Mouse (Mus musculus): Measurements from ENCODE around the gene Phldb3.

Phldb3 gene

DNA sequence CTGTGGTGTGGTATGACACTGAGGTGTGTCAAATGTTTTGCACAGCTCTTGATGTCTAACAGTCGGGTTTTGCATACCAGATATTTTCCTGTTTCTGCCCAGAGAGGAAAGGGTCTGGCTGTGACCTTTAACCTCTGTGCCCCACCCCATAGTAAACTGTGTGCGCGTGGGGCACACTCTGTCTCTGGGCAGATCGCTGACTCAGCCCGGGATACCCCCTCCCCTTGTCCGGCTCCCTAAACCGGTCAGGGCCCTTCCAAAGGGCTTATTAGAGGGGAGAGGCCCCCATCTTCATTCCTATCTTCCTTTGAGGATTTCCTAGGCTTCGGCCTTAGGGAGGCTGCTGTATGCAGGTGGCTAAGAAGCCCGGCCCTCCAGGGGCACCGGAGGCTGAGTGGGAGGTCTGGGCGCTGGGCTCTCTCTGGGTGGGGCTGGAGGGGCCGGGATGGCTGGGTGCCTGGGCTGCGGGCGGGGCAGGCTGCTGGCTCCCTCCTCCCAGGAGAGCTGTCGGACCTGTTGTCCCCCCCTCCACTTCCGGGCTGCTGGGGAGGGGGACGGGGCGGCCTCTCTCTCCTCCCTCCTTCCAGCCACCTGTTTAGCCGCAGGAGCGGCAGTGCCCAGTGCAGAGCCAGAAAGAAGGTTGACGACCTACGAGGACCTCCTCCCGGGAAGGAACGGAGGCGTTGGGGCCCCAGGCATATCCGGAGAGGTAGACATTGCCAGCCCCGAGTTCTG is at the start of gene Phldb3:
Gene Phldb3 (plus strand): TSS at position 620 of the 735 bp plus-strand sequence.
- in situ Hi-C loops (cut with MboI; ENCODE audit: low sequenced_read_pairs), result no loop called here

- in situ Hi-C loops (cut with MboI; ENCODE audit: low sequenced_read_pairs), result no loop called here
These were observed 49.1 kb upstream of the Phldb3 start for GRCm38 (mm10) chr7:24561450-24561849.

GRCm38 (mm10) chr7:24563191-24563836 is 47.2 kb upstream of the Phldb3 start:
- in situ Hi-C loops (cut with MboI; ENCODE audit: low sequenced_read_pairs), result no loop called here

DNA sequence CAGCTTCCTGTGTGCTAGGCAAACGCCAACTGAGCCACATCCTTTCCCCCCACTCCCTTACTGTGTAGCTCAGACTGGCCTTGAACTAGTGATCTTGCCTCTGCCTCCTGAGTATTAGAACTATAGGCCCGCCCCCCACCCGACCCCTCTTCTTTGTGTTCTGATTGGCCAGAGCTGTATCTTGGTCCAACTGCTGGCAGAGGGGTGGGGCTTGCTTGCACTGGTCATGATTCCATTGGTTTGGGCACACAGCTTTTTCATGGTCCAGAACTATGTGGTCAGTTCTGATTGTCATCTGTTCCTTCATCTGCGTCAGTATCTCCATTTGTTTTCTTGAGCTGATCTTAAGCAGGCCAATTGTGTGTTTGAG is 46.7 kb upstream of the Phldb3 start:
- in situ Hi-C loops (cut with MboI; ENCODE audit: low sequenced_read_pairs), result no loop called here

- in situ Hi-C loops (cut with MboI; ENCODE audit: low sequenced_read_pairs), result no loop called here
These were observed 45.8 kb upstream of the Phldb3 start for GRCm38 (mm10) chr7:24564607-24565265.

GRCm38 (mm10) chr7:24565627-24566026 is 44.9 kb upstream of the Phldb3 start:
- in situ Hi-C loops (cut with MboI; ENCODE audit: low sequenced_read_pairs), result no loop called here

GRCm38 (mm10) chr7:24566206-24566605 is 44.4 kb upstream of the Phldb3 start:
- in situ Hi-C loops (cut with MboI; ENCODE audit: low sequenced_read_pairs), result no loop called here

- in situ Hi-C loops (cut with MboI; ENCODE audit: low sequenced_read_pairs), result no loop called here
These were observed 42.1 kb upstream of the Phldb3 start for GRCm38 (mm10) chr7:24568512-24568911.

DNA sequence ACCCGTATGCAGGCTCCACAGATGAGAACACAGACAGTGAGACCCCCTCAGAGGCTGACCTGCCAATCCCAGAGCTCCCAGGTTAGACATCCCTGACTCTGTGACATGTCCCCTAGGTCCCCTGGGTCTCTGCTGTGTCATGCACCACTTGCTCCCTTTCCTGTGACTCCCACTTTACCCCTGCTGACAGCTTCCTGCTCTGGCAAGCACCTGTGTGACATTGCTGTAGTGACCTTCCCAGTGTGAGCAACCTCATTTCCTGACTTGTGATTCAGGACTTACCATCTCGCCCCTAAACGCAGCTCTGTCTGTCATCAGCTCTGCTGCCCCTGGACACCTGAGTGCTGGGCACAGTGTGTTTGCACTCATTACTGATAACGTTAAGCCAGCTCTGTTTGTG is 39.5 kb upstream of the Phldb3 start:
- in situ Hi-C loops (cut with MboI; ENCODE audit: low sequenced_read_pairs), result no loop called here

- in situ Hi-C loops (cut with MboI; ENCODE audit: low sequenced_read_pairs), result no loop called here
These were observed 38.1 kb upstream of the Phldb3 start for GRCm38 (mm10) chr7:24572455-24572854.

- in situ Hi-C loops (cut with MboI; ENCODE audit: low sequenced_read_pairs), result no loop called here
These were observed 36.3 kb upstream of the Phldb3 start for GRCm38 (mm10) chr7:24574224-24574796.

- in situ Hi-C loops (cut with MboI; ENCODE audit: low sequenced_read_pairs), result no loop called here
These were observed 32.8 kb upstream of the Phldb3 start for GRCm38 (mm10) chr7:24577811-24578210.

DNA sequence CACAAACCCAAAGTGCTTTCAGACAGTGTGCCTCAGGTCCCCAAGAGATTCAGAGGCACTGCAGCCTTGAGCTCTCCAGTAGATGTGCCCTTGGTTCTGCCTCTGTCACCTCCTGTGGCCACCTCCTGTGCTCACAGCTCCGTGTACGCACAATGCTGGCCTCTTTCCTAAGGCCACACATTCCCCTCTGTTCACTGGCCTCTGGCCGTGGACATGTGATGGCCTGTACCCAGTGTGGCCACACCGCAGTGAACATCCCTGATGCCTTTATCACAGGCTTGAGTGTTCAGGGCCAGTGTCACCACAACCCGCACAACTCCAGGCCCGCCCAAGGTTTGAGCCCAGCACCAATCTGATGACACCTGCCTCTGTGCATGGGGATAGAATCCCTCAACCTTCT is 25.7 kb upstream of the Phldb3 start:
- in situ Hi-C loops (cut with MboI; ENCODE audit: low sequenced_read_pairs), result no loop called here

GRCm38 (mm10) chr7:24585995-24586394 is 24.6 kb upstream of the Phldb3 start:
- in situ Hi-C loops (cut with MboI; ENCODE audit: low sequenced_read_pairs), result no loop called here

- in situ Hi-C loops (cut with MboI; ENCODE audit: low sequenced_read_pairs), result no loop called here
These were observed 23.7 kb upstream of the Phldb3 start for GRCm38 (mm10) chr7:24586828-24587227.

GRCm38 (mm10) chr7:24587330-24588105 is 23.0 kb upstream of the Phldb3 start, which contains the start of the genes Ethe1 and Zfp575:
TSS of gene Ethe1 (plus strand) at chr7:24587543.
TSS of gene Zfp575 (minus strand) at chr7:24587641.
- in situ Hi-C loops (cut with MboI; ENCODE audit: low sequenced_read_pairs), result no loop called here

- in situ Hi-C loops (cut with MboI; ENCODE audit: low sequenced_read_pairs), result no loop called here
These were observed 22.2 kb upstream of the Phldb3 start for GRCm38 (mm10) chr7:24588336-24588735.

- in situ Hi-C loops (cut with MboI; ENCODE audit: low sequenced_read_pairs), result no loop called here
These were observed 18.8 kb upstream of the Phldb3 start for GRCm38 (mm10) chr7:24591735-24592134.

DNA sequence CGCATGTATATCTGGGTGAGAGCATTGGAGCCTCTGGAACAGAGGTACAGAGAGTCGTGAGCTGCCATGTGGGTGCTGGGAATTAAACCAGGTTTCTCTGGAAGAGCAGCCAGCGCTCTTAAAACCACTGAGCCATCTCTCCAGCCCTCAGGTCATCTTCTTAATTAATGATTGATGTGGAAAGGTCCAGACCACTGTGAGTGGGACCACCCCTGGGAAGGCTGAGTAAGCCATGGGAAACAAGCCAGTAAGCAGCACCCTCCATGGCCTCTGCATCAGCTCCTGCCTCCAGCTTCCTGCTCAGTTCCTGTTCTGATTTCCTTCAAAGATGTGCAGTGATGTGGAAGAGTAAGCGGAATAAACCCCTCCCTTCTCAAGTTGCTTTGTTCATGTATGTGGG is 18.4 kb upstream of the Phldb3 start:
- in situ Hi-C loops (cut with MboI; ENCODE audit: low sequenced_read_pairs), result no loop called here

GRCm38 (mm10) chr7:24592781-24593180 is 17.8 kb upstream of the Phldb3 start:
- in situ Hi-C loops (cut with MboI; ENCODE audit: low sequenced_read_pairs), result no loop called here
